Mouse (Mus musculus) left cerebral cortex, adult 18-20 months (tissue): Measurements from ENCODE around the gene Srebf2. TPM values are rescaled to one million over a fixed set of nuclear protein-coding genes. Genes with fewer than 3 reads are reported as not detected.

Source experiments
- DNase-seq, 2 experiments: peaks; one replicate each; pipeline ENCODE4 v3.0.0; 2021 to 2022; ENCODE audit warnings: low spot score in 2 of 2, mixed read lengths in 1 of 2
- total RNA-seq, 2 experiments: library from RNA; stranded (reverse); gene quantifications; 2 replicates each; pipeline ENCODE4 v1.2.3; 2021

Gene Srebf2
- total RNA-seq, 2 experiments from 2014 or later, result 213 to 223 TPM

DNA sequence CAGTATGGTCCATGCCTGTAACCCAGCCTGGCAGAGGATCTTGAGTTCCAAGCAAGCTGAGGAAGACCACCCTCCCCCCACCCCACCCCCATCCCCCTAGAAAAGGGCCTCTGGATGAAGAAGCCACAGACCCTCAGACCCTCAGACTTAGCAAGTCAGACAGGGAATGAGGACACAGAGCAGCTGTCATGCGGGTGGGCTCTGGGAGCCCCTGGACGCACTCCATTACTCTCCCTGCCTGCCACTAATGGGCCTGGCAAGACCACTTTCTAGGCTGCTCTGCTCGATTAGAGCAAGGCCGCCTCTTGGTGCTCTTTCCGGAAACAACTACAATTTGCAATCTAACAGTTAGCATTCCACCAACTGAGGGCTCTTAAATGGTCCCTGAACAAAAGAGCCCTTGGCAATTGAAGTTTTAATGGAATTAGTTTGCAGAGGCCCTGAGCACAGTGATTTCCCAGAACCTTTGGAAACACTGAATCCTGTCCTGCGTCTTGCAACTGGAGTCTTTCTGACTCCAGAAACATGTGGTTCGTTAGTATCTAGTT lies 30.8 kb downstream of the Srebf2 start:
- DNase-seq, result no peak

DNA sequence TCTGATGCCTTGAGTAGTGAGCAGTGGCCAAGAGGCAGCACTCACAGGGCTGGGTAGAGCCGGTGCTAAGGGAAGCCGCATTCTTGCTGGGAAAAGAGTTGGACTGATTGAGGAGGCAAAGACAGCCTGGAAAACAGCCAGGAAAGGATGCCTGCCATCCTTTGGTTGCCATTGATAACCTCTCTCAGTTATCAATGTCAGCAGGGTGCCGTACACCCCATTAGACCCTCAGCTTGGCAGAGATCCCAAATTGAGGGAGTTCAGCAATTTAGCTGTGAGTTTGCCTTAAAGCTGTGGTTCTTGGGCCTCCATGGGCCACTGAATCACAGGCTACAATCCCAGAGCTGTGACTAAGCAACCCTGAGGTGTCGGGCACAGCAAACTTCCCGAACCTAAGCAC lies 34.1 kb downstream of the Srebf2 start:
- DNase-seq, result no peak

- DNase-seq, result no peak
Measured at GRCm38 (mm10) chr15:82182311-82182710, 35.3 kb downstream of the Srebf2 start.

DNA sequence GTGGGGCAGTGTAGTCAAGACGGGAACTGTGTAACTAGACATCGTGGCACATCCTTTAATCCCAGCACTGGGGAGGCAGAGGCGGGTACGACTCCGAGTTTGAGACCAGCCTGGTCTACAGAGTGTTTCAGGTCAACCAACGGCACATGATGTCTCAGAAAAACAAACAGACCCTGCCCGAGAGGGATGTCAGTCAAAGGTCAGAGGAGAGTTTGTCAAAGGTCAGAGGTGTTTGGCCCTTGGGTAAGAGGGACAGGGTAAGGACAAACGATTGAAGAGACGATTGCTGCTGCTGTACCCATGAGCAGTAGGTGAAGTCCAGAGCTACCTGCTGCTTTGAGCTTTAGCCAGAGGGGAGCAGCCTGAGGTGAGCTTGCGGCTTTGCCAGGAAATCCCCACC lies 36.6 kb downstream of the Srebf2 start:
- DNase-seq, result no peak

- DNase-seq, result no peak
Measured at GRCm38 (mm10) chr15:82184183-82184582, 37.2 kb downstream of the Srebf2 start.

- DNase-seq, result no peak
Measured at GRCm38 (mm10) chr15:82184656-82185055, 37.7 kb downstream of the Srebf2 start.

GRCm38 (mm10) chr15:82185062-82185783 lies 38.2 kb downstream of the Srebf2 start:
- no peak for DNase-seq

- no peak for DNase-seq
Measured at GRCm38 (mm10) chr15:82186131-82186530, 39.1 kb downstream of the Srebf2 start.

DNA sequence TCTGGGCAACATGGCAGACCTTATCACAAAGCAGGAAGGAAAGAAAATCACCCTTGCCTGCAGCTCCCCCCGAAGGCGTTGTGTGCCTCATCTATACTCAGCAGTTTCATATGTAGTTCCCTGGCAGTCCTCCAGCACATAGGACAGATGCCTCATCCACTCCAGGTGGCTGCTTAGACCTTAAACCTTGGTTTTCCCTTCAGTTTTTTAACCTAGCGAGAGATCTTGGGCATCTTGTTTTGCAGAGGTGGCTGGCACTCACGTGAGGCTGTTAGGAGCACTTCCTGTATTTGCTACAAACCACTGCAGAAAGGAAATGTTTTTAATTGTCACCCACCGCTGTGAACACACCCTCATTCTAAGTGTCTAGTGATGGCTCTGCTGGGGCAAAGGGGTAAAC lies 40.0 kb downstream of the Srebf2 start:
- DNase-seq, result no peak

GRCm38 (mm10) chr15:82187401-82187800 lies 40.4 kb downstream of the Srebf2 start:
- no peak for DNase-seq

DNA sequence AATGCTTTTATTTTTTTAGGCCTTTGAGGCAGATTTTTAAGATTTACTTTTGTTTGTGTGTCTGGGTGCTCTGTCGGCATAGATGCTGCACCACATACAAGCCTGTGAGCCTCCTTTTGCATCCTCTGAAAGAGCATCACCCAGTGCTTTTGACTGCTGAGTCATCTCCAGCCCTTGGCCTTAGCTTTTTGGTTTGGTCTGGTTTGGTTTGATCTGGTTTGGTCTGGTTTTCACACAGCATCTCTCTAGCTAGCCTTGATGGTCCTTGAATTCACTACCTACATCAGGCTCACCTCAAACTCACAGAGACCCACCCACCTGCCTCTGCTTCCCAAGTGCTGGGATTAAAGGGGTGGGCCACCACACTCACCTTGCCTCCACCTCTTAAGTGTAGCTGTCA lies 40.9 kb downstream of the Srebf2 start:
- no peak for DNase-seq

DNA sequence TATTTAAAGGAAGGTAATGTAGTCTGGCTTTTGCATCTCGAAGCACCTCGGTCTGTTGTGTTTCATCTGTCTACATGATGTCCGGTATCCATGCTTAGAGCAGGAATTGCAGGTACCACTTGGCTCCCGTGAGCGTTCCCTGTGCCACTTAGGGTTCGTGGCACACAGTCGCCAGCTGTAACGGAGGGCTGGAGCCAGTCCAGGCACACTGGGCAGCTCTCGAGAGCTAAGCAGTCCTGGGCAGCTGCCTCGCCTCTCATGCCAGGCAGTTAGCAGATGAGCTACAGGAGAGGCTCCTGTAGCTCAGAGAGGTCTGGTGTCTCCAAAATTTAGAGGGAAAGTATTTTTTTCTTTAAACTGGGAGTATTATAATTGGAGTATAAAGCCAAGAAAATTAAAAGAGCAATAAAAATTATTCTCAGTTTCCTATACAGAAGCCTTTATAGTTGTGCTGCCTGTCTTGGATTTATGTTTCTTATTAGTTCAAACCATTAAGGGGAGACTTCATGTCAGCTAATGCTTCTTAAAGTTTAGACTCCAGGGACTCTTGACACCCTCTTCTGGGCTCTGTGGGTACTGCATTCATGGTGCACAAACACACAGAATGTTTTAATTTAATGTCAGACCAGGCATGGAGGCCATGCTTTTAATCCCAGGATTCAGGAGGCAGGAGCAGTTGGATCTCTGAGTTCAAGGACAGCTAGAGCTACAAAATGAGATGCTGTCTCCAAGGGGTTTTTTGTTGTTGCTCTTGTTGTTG lies 41.7 kb downstream of the Srebf2 start:
- no peak for DNase-seq

- no peak for DNase-seq
Measured at GRCm38 (mm10) chr15:82192617-82193016, 45.6 kb downstream of the Srebf2 start.

- DNase-seq, result no peak
Measured at GRCm38 (mm10) chr15:82196300-82196699, 49.3 kb downstream of the Srebf2 start.

DNA sequence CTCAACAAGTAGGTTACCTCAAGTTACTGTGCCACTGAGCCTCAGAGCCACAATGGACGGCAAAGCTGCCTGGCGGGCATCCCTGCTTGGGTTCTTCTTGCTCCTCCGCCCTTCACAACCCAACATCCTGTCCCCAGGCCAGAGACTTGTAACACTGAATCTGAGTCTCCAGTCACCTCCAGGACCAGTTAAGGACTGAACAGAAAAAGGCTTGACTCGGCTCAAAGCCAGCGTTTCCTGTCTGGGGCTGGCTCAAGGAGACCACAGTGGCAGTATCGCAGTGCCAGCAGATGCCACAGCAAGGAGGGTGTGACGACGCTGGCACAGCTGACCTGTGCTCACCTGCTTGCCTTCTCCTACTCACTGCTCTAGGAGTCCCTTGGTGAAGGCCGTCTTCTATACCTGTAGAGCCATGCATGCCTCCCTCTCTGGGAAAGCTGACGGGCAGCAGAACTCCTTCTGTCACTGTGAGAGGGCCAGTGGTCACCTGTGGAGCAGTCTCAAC lies 50.3 kb downstream of the Srebf2 start:
- no peak for DNase-seq

GRCm38 (mm10) chr15:82197937-82198336 lies 51.0 kb downstream of the Srebf2 start:
- DNase-seq, result no peak

GRCm38 (mm10) chr15:82198342-82198741 lies 51.4 kb downstream of the Srebf2 start:
- DNase-seq, result no peak

DNA sequence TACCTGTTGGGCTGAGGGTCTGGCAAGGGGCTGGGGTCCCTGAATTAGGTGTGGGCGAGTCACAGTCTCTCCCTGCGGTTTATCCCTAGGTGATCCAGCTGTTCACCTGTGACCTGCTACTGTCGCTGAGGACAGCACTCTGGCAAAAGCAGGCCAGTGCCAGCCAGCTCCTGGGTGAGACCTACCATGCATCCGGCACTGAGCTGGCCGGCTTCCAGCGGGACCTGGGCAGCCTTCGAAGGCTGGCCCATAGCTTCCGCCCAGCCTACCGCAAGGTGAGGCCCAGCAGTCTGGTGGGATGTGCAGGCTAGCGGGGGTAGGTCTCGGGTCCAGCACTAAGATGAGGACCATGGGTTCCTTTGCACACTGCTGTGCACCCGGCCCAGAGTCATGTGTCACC lies 52.6 kb downstream of the Srebf2 start:
- DNase-seq, result no peak

GRCm38 (mm10) chr15:82202086-82202485 lies 55.1 kb downstream of the Srebf2 start:
- no peak for DNase-seq

GRCm38 (mm10) chr15:82203090-82203489 lies 56.1 kb downstream of the Srebf2 start:
- no peak for DNase-seq

DNA sequence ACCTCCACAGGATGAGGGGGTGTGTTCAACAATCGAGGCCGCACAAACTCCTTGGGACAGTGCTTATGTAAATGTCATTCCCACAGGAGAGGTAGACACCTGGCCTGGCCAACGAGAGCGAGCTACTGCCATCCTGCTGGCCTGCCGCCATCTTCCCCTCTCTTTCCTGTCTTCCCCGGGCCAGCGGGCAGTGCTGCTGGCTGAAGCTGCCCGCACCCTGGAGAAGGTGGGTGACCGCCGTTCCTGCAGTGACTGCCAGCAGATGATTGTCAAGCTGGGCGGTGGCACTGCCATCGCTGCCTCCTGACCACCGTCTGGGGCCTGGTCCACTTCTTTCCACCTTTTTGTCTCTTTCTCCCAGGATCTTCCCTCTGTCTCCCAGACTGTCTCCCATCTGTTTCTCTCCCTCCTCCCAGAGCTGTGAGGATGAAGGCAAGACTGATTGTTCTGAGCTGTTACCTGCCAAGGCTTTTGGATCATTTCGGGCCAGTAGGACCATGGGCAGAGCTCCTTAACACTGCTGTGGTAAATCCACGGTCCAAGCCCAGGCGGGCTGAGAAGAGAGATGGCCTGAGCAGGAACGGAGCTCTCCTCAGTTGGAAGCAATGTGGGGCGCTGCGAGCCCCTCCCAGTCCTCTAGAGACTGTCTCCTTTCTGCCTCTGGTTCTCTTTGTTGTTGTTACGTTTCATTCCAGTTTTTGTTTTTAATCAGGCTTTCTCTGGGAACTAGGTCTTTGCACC lies 56.8 kb downstream of the Srebf2 start:
- no peak for DNase-seq
